Mouse (Mus musculus): ENCODE measurements around the gene Yeats2. TPM values are rescaled to one million over a fixed set of nuclear protein-coding genes. Genes with fewer than 3 reads are reported as not detected.

Gene Yeats2
- total and polyA plus RNA-seq, 2 experiments from 2014 or later = 11.4 to 48.6 TPM

GRCm38 (mm10) chr16:20271339-20271738 lies 130.5 kb downstream of the Yeats2 start:
- Histone ChIP-seq H3K27me3 (ENCODE audit: insufficient read depth, low read length) (no peaks in the 10 kb centered on the region), H3K27ac (no peak overlapping the region), H3K9ac (replicated peaks; ENCODE audit: low read length) (no peak overlapping the region), H3K36me3 (ENCODE audit: insufficient read depth, low read length) (no peaks in the 10 kb centered on the region), H3K9me3 (ENCODE audit: low read length) (no peaks in the 10 kb centered on the region), H3K4me3 (ENCODE audit: low read length) (no peak overlapping the region), H3K4me1 (ENCODE audit: insufficient read depth, low read length) (no peaks in the 10 kb centered on the region), H3K4me2 (ENCODE audit: low read depth, low read length) (no peak overlapping the region)
- DNase-seq (ENCODE audit: low spot score) = no peak
- WGBS = 85% methylated on average over 4 of the region's 4 CpGs
- no peak for TF ChIP-seq CTCF (IDR thresholded peaks at IDR 0.05; ENCODE audit: low read depth)
- no peak for ATAC-seq

GRCm38 (mm10) chr16:20272994-20273393 lies 132.1 kb downstream of the Yeats2 start:
- 49% methylated on average over 3 of the region's 3 CpGs for WGBS

GRCm38 (mm10) chr16:20279395-20279794 lies 138.5 kb downstream of the Yeats2 start:
- WGBS = 92% methylated on average over 5 of the region's 5 CpGs
- no peak for DNase-seq (ENCODE audit: low spot score)
- Histone ChIP-seq H3K27me3 (ENCODE audit: insufficient read depth, low read length) (no peaks in the 10 kb centered on the region), H3K9me3 (ENCODE audit: low read length) (no peaks in the 10 kb centered on the region), H3K4me2 (ENCODE audit: low read depth, low read length) (no peak overlapping the region), H3K27ac (no peak overlapping the region), H3K4me1 (ENCODE audit: insufficient read depth, low read length) (no peaks in the 10 kb centered on the region), H3K4me3 (ENCODE audit: low read length) (no peak overlapping the region), H3K9ac (replicated peaks; ENCODE audit: low read length) (no peak overlapping the region), H3K36me3 (ENCODE audit: insufficient read depth, low read length) (peaks cover 42% of the 10 kb centered on the region; the same call in 1 of the 2 replicates)
- TF ChIP-seq CTCF (IDR thresholded peaks at IDR 0.05; ENCODE audit: low read depth) = no peak
- ATAC-seq = no peak

More at GRCm38 (mm10) chr16:20272994-20273393, 132.1 kb downstream of the Yeats2 start:
- Histone ChIP-seq H3K9me3 (ENCODE audit: low read length) (no peaks in the 10 kb centered on the region), H3K4me2 (ENCODE audit: low read depth, low read length) (no peak overlapping the region), H3K27ac (no peak overlapping the region), H3K4me1 (ENCODE audit: insufficient read depth, low read length) (no peaks in the 10 kb centered on the region), H3K4me3 (ENCODE audit: low read length) (no peak overlapping the region), H3K36me3 (ENCODE audit: insufficient read depth, low read length) (0 out of 2 replicates have a peak, but pooled peaks cover 2% of the 10 kb centered on the region), H3K27me3 (ENCODE audit: insufficient read depth, low read length) (no peaks in the 10 kb centered on the region), H3K9ac (replicated peaks; ENCODE audit: low read length) (no peak overlapping the region)
- TF ChIP-seq CTCF (IDR thresholded peaks at IDR 0.05; ENCODE audit: low read depth) = no peak
- DNase-seq (ENCODE audit: low spot score) = no peak
- ATAC-seq = no peak

- H3K27me3 ChIP-seq (ENCODE audit: insufficient read depth, low read length) = no peaks in the 10 kb centered on the region
- TF ChIP-seq CTCF (IDR thresholded peaks at IDR 0.05; ENCODE audit: low read depth) = no peak
- WGBS = 91% methylated on average over 4 of the region's 4 CpGs
- H3K27ac ChIP-seq = no peak overlapping the region
- ATAC-seq (no peak), DNase-seq (ENCODE audit: low spot score) (no peak)
- no peaks in the 10 kb centered on the region for H3K9me3 ChIP-seq (ENCODE audit: low read length)
- no peak overlapping the region for H3K4me2 ChIP-seq (ENCODE audit: low read depth, low read length)
- peaks cover 46% of the 10 kb centered on the region for H3K36me3 ChIP-seq (ENCODE audit: insufficient read depth, low read length)
- H3K9ac ChIP-seq (replicated peaks; ENCODE audit: low read length) = no peak overlapping the region
- H3K4me1 ChIP-seq (ENCODE audit: insufficient read depth, low read length) = no peaks in the 10 kb centered on the region
- no peak overlapping the region for H3K4me3 ChIP-seq (ENCODE audit: low read length)
These were observed 139.4 kb downstream of the Yeats2 start for GRCm38 (mm10) chr16:20280238-20280637.

Other genes starting within 250 kb of the Yeats2 start
- 2.4 and 2.6 TPM in 2 replicates for gene Klhl6, start 158.0 kb upstream of the Yeats2 start, total RNA-seq (2014; rRNA removed)
- gene Klhl6, start 158.0 kb upstream of the Yeats2 start, polyA plus RNA-seq (2015; fragmentation: Nextera tagmentation; extraction: Ambion mirVana) = 2.7 and 2.9 TPM in 2 replicates
- gene Klhl24, start 43.5 kb upstream of the Yeats2 start, total RNA-seq (2014; rRNA removed) = 75.5 and 80.7 TPM in 2 replicates
- 34.8 and 36.2 TPM in 2 replicates for gene Klhl24, start 43.5 kb upstream of the Yeats2 start, polyA plus RNA-seq (2015; fragmentation: Nextera tagmentation; extraction: Ambion mirVana)
- 12.4 and 16.3 TPM in 2 replicates for gene Map6d1, start 100.3 kb downstream of the Yeats2 start, total RNA-seq (2014; rRNA removed)
- gene Map6d1, start 100.3 kb downstream of the Yeats2 start, polyA plus RNA-seq (2015; fragmentation: Nextera tagmentation; extraction: Ambion mirVana) = 5.2 and 5.3 TPM in 2 replicates
- gene Parl, start 161.3 kb downstream of the Yeats2 start, total RNA-seq (2014; rRNA removed) = 78.2 and 110 TPM in 2 replicates
- gene Parl, start 161.3 kb downstream of the Yeats2 start, polyA plus RNA-seq (2015; fragmentation: Nextera tagmentation; extraction: Ambion mirVana) = 86.9 and 90.1 TPM in 2 replicates
- gene Cyp2ab1, start 184.3 kb downstream of the Yeats2 start, total RNA-seq (2014; rRNA removed) = 0.10 TPM in 1 of 2 replicates, not detected in the other
- not detected in 2 replicates for gene Cyp2ab1, start 184.3 kb downstream of the Yeats2 start, polyA plus RNA-seq (2015; fragmentation: Nextera tagmentation; extraction: Ambion mirVana)